Mouse (Mus musculus): ENCODE measurements around the gene Pfdn2.

GRCm38 (mm10) chr1:171385171-171385570 is 39.7 kb downstream of the Pfdn2 start:
- TF ChIP-seq CTCF (IDR thresholded peaks at IDR 0.05), result 0 out of 2 replicates have a peak, but pooled peaks have one; percentile 3
- TF ChIP-seq EP300 (IDR thresholded peaks at IDR 0.05; ENCODE audit: insufficient read depth, low read depth, low read length), result no peak
- no peak for TF ChIP-seq POLR2A (IDR thresholded peaks at IDR 0.05; ENCODE audit: insufficient read depth, low read depth, low read length)

Measured in heart, adult 2 months (tissue).